Mouse (Mus musculus) thymus, adult 2 months (tissue): ENCODE data around the gene Mga.

Source experiments
- CTCF ChIP-seq: fragments of 200-500 bp; IDR thresholded peaks from 2 replicates; pipeline ENCODE4 v1.5.1; 2012; ENCODE audit warnings: mild to moderate bottlenecking, control low read depth, low read length, moderate library complexity, borderline replicate concordance; ENCODE audit not compliant: control insufficient read depth, poor library complexity, insufficient read depth; ENCODE audit errors: extremely low read depth
- POLR2A ChIP-seq: fragments of 200-500 bp; IDR thresholded peaks from 2 replicates; pipeline ENCODE4 v1.6.1; 2012; ENCODE audit warnings: mild to moderate bottlenecking, low read length, control low read depth, moderate library complexity; ENCODE audit not compliant: control insufficient read depth, poor library complexity, insufficient read depth; ENCODE audit errors: extremely low read depth

DNA sequence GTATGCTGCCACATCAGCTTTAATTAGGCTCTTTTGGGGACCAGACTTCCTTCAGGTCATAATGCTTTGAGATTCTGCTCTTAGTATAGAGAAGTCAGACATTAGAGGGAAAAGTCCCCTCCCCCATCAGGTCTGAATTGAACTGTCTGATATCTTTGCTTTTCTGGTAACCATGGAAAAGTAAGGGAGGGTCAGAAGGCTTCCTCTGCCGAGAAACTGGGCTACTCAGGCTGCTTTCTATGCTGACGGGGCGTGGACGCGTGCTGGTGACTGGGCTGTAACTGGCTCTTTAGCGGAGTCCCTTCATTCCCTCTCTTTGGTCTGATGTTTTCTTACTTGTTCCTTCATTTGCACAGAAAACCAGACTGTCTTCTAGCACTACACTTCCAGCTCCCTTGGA, 89.3 kb downstream of the Mga start:
- TF ChIP-seq POLR2A = no peak
- no peak for TF ChIP-seq CTCF
